Mouse (Mus musculus): ENCODE measurements around the gene Pde4a.

DNA sequence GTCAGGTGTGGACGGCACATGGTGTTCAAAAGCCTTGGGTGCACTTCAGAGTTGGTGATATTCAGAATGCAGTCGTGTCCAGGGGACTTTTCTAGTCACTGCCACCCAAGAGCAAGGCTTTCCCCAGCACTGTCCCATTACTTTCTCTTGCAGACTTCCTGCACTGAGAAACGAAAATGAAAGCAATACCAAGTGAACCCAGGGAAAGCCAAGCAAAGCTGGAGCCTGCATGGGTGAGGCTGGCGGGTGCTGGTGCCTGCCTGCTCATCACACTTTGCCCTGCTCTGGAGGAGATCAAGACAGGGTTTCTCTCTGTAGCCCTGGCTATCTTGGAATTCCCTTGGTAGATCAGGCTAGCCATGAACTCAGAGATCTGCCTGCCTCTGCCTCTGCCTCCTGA lies 69.8 kb downstream of the Pde4a start:
- TF ChIP-seq CTCF (IDR thresholded peaks at IDR 0.05): no peak
- TF ChIP-seq POLR2A (IDR thresholded peaks at IDR 0.05; ENCODE audit: insufficient read depth, low read depth, low read length): no peak
